Mouse (Mus musculus) large intestine, adult 2 months (tissue): ENCODE results near the gene Rwdd3. TPM values are rescaled to one million over a fixed set of nuclear protein-coding genes. Genes with fewer than 3 reads are reported as not detected.

Experiments used
- DNase-seq: peaks from one replicate; pipeline ENCODE4 v3.0.0-alpha.2; 2012; ENCODE audit warnings: low read depth, low spot score
- WGBS: fragments of 180-500 bp; shearing (Covaris S2); methylation state at CpG from one replicate; pipeline ENCODE4 v1.1.7; 2018; 5-methylcytosine and 5-hydroxymethylcytosine counted together
- polyA plus RNA-seq: library from polyadenylated mRNA; depleted of rRNA; stranded (reverse); fragments of >200 nt; gene quantifications from 2 replicates; pipeline ENCODE4 v1.2.3, GENCODE M21; 2012; rRNA removed

Rwdd3 gene
- 0.78 and 0.89 TPM in 2 replicates for polyA plus RNA-seq

- WGBS, result under 1% methylated on average over 40 of the region's 40 CpGs
- DNase-seq, result peak; percentile 67
Observed at GRCm38 (mm10) chr3:121171243-121171871, at the start of gene Rwdd3. Gene Rwdd3, minus strand, starts transcription at chr3:121171695.

- no peak for DNase-seq
- 86% methylated on average over 6 of the region's 6 CpGs for WGBS
Observed at GRCm38 (mm10) chr3:121217011-121217410, 45.5 kb upstream of the Rwdd3 start.

- 75% methylated on average over 3 of the region's 3 CpGs for WGBS
- no peak for DNase-seq
Observed at GRCm38 (mm10) chr3:121213501-121213900, 42.0 kb upstream of the Rwdd3 start.

- no peak for DNase-seq
- WGBS, result 57% methylated on average over 1 of the region's 1 CpGs
Observed at GRCm38 (mm10) chr3:121212156-121212555, 40.7 kb upstream of the Rwdd3 start.

GRCm38 (mm10) chr3:121208994-121209393 is 37.5 kb upstream of the Rwdd3 start:
- WGBS, result 93% methylated on average over 5 of the region's 5 CpGs
- DNase-seq, result no peak

GRCm38 (mm10) chr3:121206202-121206882 is 34.8 kb upstream of the Rwdd3 start:
- no peak for DNase-seq
- 89% methylated on average over 19 of the region's 19 CpGs for WGBS

- 84% methylated on average over 2 of the region's 2 CpGs for WGBS
- no peak for DNase-seq
Observed at GRCm38 (mm10) chr3:121202638-121203037, 31.1 kb upstream of the Rwdd3 start.

- no peak for DNase-seq
- WGBS, result 49% methylated on average over 11 of the region's 11 CpGs
Observed at GRCm38 (mm10) chr3:121201012-121201747, 29.7 kb upstream of the Rwdd3 start.

- 52% methylated on average over 2 of the region's 2 CpGs for WGBS
- no peak for DNase-seq
Observed at GRCm38 (mm10) chr3:121189199-121189598, 17.7 kb upstream of the Rwdd3 start.

GRCm38 (mm10) chr3:121187510-121187909 is 16.0 kb upstream of the Rwdd3 start:
- no peak for DNase-seq
- WGBS, result 78% methylated on average over 7 of the region's 7 CpGs

- no peak for DNase-seq
- 17% methylated on average over 3 of the region's 3 CpGs for WGBS
Observed at GRCm38 (mm10) chr3:121186925-121187324, 15.4 kb upstream of the Rwdd3 start.

GRCm38 (mm10) chr3:121185197-121185596 is 13.7 kb upstream of the Rwdd3 start:
- DNase-seq, result no peak
- WGBS, result 34% methylated on average over 3 of the region's 3 CpGs

GRCm38 (mm10) chr3:121176011-121176410 is 4.5 kb upstream of the Rwdd3 start:
- DNase-seq, result no peak
- WGBS, result 97% methylated on average over 1 of the region's 1 CpGs

- DNase-seq, result no peak
- WGBS, result 73% methylated on average over 9 of the region's 9 CpGs
Observed at GRCm38 (mm10) chr3:121174248-121174945, 2.9 kb upstream of the Rwdd3 start.

GRCm38 (mm10) chr3:121172718-121173117 is 1.2 kb upstream of the Rwdd3 start:
- 95% methylated on average over 2 of the region's 2 CpGs for WGBS
- no peak for DNase-seq

- 19% methylated on average over 6 of the region's 6 CpGs for WGBS
- DNase-seq, result no peak
Observed at GRCm38 (mm10) chr3:121171872-121172265, 374 bp upstream of the Rwdd3 start.

GRCm38 (mm10) chr3:121170631-121171030 is 864 bp downstream of the Rwdd3 start:
- no peak for DNase-seq
- WGBS, result 49% methylated on average over 7 of the region's 7 CpGs

- 80% methylated on average over 15 of the region's 15 CpGs for WGBS
- DNase-seq, result no peak
Observed at GRCm38 (mm10) chr3:121169092-121169942, 2.2 kb downstream of the Rwdd3 start.

GRCm38 (mm10) chr3:121168581-121168980 is 2.9 kb downstream of the Rwdd3 start:
- 42% methylated on average over 8 of the region's 8 CpGs for WGBS
- no peak for DNase-seq
